Mouse (Mus musculus) erythroblast, embryonic 14.5 days (primary cell): ENCODE data around the gene Gm3417.

ENCODE experiments used
- GATA1 ChIP-seq: IDR thresholded peaks from 2 replicates; pipeline ENCODE4 v1.6.1; 2012; ENCODE audit warnings: low read length, inconsistent platforms, mixed read lengths
- TAL1 ChIP-seq: IDR thresholded peaks from 3 replicates; pipeline ENCODE4 v1.6.1; 2012; ENCODE audit warnings: low read length, inconsistent platforms, mixed read lengths

DNA sequence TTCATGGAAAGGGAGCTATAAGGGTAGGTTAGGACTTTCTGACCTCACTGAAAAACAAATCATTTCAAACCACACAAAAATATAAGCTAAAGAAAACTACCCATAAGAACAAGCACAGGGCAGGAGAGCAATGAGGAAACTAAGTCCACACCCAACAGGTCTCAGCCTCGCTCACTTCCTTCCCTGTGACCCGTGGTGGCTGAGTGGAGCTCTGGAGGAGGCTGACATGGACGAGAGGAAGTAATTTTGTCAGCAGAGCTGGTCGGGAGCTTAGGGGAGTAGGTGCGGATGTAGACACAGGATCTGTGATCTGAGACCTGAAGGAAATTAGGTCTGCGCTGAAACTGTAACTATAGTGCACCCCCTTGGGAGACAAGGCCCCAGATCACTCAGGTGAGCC is 57.0 kb downstream of the Gm3417 start:
- no peak for TF ChIP-seq GATA1
- TF ChIP-seq TAL1: no peak
